Mouse (Mus musculus) heart, embryonic 15.5 days (tissue): Measurements from ENCODE around the gene Ntn4. TPM values are rescaled to one million over a fixed set of nuclear protein-coding genes. Genes with fewer than 3 reads are reported as not detected.
A peak's percentile ranks its signal among the peaks of the same experiment; 100 is the strongest.

ENCODE experiments used
- ATAC-seq: fragments of 200-750 bp; cut with Nextera tagmentation; replicated peaks from 2 replicates; pipeline ENCODE4 v1.8.0; 2017; ENCODE audit warnings: low read depth, moderate TSS enrichment; ENCODE audit not compliant: insufficient number of reproducible peaks, insufficient read depth, low FRiP score
- H3K27ac ChIP-seq: fragments of 300-500 bp; sonication (generic); 2 replicates; pipeline ENCODE4 v1.5.1; 2015; ENCODE audit warnings: mild to moderate bottlenecking, inconsistent platforms
- H3K27me3 ChIP-seq: fragments of 300-500 bp; sonication (generic); 2 replicates; pipeline ENCODE4 v1.6.1; 2015; ENCODE audit warnings: inconsistent platforms
- H3K36me3 ChIP-seq: fragments of 300-500 bp; sonication (generic); 2 replicates; pipeline ENCODE4 v1.6.1; 2015; ENCODE audit warnings: mild to moderate bottlenecking, inconsistent platforms
- H3K4me1 ChIP-seq: fragments of 300-500 bp; sonication (generic); replicated peaks from 2 replicates; pipeline ENCODE4 v1.6.1; 2015; ENCODE audit warnings: inconsistent platforms
- H3K4me2 ChIP-seq: fragments of 300-500 bp; sonication (generic); 2 replicates; pipeline ENCODE4 v1.6.1; 2015; ENCODE audit warnings: inconsistent platforms, mild to moderate bottlenecking, moderate library complexity
- H3K4me3 ChIP-seq: fragments of 300-500 bp; sonication (generic); 2 replicates; pipeline ENCODE4 v1.5.1; 2015; ENCODE audit warnings: mild to moderate bottlenecking, inconsistent platforms
- H3K9ac ChIP-seq: fragments of 300-500 bp; sonication (generic); 2 replicates; pipeline ENCODE4 v1.6.1; 2015; ENCODE audit warnings: mild to moderate bottlenecking, inconsistent platforms
- H3K9me3 ChIP-seq: fragments of 300-500 bp; sonication (generic); replicated peaks from 2 replicates; pipeline ENCODE4 v1.6.1; 2016; ENCODE audit warnings: inconsistent platforms
- WGBS: fragments of 180-500 bp; shearing (Covaris S2); methylation state at CpG from one replicate; pipeline ENCODE4 v1.1.7; 2015; ENCODE audit warnings: mixed read lengths; 5-methylcytosine and 5-hydroxymethylcytosine counted together
- polyA plus RNA-seq: library from polyadenylated mRNA; unstranded; fragments of >200 nt; fragmentation: Nextera tagmentation; extraction: Ambion mirVana; gene quantifications from 2 replicates; pipeline ENCODE4 v1.2.1, GENCODE M21; 2015

Ntn4 gene
- polyA plus RNA-seq, 1 experiment from 2014 or later, result 2.6 TPM

DNA sequence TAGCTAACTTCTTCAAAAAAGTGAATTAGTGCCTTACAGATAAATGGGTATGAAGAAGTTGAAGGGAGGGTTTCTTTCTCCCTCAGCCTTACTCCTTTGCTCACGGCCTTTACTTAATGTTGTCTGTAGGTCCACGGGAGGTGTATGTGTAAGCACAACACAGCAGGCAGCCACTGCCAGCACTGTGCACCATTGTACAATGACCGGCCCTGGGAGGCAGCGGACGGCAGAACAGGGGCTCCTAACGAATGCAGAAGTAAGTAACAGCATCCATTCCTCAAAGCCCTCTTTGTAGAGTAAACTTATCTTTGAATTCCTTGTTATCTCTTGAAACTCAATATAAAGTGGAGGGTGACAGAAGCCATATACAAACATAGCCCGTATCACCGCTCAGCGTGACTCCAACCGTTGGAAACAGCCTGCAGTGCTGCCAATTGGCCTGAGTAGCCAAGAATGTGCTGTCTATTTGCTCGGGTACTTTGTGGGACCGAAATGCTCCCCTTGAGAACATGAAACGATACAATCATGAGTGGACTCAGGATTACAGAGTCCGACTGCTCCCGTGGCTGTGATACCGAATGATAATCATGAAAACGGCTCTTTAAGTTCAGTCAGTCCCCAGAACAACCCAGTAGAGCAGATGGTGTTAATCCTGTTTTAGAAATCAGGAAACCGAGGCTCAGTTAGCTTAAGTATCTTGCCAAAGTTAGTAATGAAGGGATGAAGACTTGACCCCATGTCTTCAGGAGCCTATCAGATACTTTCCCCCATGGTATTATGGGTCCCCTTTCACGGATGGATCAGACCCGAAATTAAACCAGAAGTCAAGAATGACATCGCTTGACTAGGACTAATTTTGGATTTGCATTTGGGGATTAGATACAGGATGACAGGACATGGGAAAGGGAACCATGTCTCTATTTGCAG, 66.9 kb downstream of the Ntn4 start:
- H3K9me3 ChIP-seq, result no peaks in the 10 kb centered on the region
- H3K27ac ChIP-seq, result peak overlapping the region; percentile 81
- peak overlapping the region; percentile 35 for H3K4me2 ChIP-seq
- H3K9ac ChIP-seq, result no peak overlapping the region
- H3K4me3 ChIP-seq, result no peak overlapping the region
- H3K4me1 ChIP-seq, result peaks cover 10% of the 10 kb centered on the region
- WGBS, result 26% methylated on average over 21 of the region's 21 CpGs
- H3K27me3 ChIP-seq, result no peaks in the 10 kb centered on the region
- peaks cover 16% of the 10 kb centered on the region; the same call in 1 of the 2 replicates for H3K36me3 ChIP-seq
- peak; percentile 83 for ATAC-seq

DNA sequence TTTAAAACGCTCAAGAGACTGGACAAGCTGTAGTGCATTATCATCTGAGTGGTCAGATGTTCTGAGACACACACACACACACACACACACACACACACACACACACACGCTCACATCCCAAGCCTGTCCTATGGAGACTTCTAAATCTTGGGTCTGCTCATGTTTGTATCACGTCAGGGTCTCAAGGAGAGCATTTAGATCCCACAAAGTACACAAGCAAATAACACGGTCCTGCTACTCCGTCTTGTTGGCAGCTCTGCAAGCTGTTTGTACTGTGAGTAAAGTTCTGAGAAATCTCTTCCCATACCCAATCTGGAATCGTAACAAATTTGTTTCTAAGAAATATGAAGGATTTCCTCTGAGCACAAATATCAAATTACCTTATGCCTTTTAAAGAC, 67.6 kb downstream of the Ntn4 start:
- H3K4me1 ChIP-seq, result peaks cover 10% of the 10 kb centered on the region
- no peaks in the 10 kb centered on the region for H3K9me3 ChIP-seq
- peaks cover 16% of the 10 kb centered on the region; the same call in 1 of the 2 replicates for H3K36me3 ChIP-seq
- ATAC-seq, result no peak
- no peak overlapping the region for H3K9ac ChIP-seq
- H3K27me3 ChIP-seq, result no peaks in the 10 kb centered on the region
- no peak overlapping the region for H3K4me3 ChIP-seq
- H3K27ac ChIP-seq, result peak overlapping the region; percentile 81
- peak overlapping the region; percentile 35; the same call in 1 of the 2 replicates for H3K4me2 ChIP-seq
- WGBS, result 58% methylated on average over 6 of the region's 6 CpGs

DNA sequence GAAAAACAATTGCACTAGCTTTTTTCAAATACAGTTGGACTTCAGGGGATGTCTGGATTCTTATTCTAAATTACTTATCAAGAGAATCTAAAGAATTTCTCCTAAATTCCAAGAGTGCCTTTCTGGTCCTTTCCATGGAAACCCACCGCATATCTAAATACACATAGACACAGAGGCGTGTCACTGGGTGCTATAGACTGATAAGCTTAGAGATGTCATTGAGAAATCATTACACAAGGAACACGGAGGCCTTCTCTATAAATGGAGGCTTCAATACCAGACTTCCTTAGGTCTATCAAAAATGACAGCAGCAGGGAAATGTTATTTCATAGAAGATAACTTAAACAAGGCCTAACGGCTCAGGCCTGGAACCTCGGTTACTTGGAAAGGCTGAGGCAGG, 68.0 kb downstream of the Ntn4 start:
- no peaks in the 10 kb centered on the region for H3K9me3 ChIP-seq
- no peak overlapping the region for H3K4me2 ChIP-seq
- H3K27ac ChIP-seq, result peak overlapping the region; percentile 81; the same call in 1 of the 2 replicates
- ATAC-seq, result no peak
- H3K4me3 ChIP-seq, result no peak overlapping the region
- H3K27me3 ChIP-seq, result no peaks in the 10 kb centered on the region
- WGBS, result 62% methylated on average over 5 of the region's 5 CpGs
- H3K36me3 ChIP-seq, result peaks cover 16% of the 10 kb centered on the region; the same call in 1 of the 2 replicates
- H3K9ac ChIP-seq, result no peak overlapping the region
- peaks cover 10% of the 10 kb centered on the region for H3K4me1 ChIP-seq

DNA sequence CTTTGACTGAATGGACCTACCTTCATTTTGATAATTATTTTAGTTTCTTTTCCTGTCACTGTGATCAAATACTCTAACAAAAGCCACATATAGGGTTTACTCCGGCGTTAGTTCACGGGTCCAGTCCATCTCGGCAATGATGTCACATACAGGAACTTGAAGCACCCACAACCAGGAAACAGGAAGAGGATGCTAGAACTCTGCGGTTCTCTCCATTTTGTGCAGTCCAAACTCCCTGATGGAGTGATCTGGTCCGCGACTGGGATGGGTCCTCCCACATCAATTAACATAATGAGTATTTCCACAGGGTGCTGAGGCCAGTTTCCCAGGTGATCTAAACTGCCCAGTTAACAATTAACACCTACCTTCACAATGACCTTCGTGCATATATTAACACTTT, 69.1 kb downstream of the Ntn4 start:
- peaks cover 10% of the 10 kb centered on the region for H3K4me1 ChIP-seq
- H3K9me3 ChIP-seq, result no peaks in the 10 kb centered on the region
- no peak for ATAC-seq
- H3K27me3 ChIP-seq, result no peaks in the 10 kb centered on the region
- no peak overlapping the region for H3K9ac ChIP-seq
- WGBS, result 87% methylated on average over 8 of the region's 8 CpGs
- H3K4me2 ChIP-seq, result no peak overlapping the region
- H3K36me3 ChIP-seq, result peaks cover 16% of the 10 kb centered on the region; the same call in 1 of the 2 replicates
- H3K4me3 ChIP-seq, result no peak overlapping the region
- no peak overlapping the region for H3K27ac ChIP-seq

DNA sequence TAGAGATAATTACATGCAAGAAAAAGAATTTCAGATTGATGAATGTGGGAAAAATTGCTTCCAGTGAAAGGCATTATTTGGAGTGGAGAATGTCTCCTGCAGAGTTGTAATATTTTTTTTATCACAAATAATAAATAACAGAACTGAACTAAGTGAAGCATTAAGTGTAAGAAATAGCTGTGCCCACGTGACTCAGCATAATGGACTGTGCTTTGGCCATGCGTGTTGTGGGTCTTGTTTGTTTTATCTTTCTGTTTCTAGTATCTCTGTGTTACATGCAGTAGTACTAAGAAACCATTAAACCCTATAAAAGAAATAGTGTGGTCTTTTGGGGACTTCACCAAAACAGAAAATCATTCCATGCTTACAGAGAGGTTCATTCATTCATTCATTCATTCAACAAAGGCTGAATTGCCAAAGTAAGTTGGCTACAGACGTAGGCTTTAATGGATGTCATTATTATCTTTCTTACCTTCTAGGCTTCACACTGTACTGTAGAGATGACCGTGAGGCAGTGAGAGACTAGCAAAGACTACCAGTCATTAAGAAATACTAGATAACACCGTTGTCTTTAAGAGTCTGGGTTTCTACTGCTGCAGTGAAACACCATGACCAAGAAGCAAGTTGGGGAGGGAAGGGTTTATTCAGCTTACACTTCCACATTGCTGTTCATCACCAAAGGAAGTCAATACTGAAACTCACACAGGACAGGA, 81.3 kb downstream of the Ntn4 start:
- peaks cover 11% of the 10 kb centered on the region for H3K4me1 ChIP-seq
- no peak overlapping the region for H3K9ac ChIP-seq
- H3K4me3 ChIP-seq, result no peak overlapping the region
- 82% methylated on average over 5 of the region's 5 CpGs for WGBS
- H3K27me3 ChIP-seq, result no peaks in the 10 kb centered on the region
- no peak overlapping the region for H3K4me2 ChIP-seq
- no peak for ATAC-seq
- no peaks in the 10 kb centered on the region for H3K9me3 ChIP-seq
- H3K27ac ChIP-seq, result no peak overlapping the region
- no peaks in the 10 kb centered on the region; the same call in 1 of the 2 replicates for H3K36me3 ChIP-seq

DNA sequence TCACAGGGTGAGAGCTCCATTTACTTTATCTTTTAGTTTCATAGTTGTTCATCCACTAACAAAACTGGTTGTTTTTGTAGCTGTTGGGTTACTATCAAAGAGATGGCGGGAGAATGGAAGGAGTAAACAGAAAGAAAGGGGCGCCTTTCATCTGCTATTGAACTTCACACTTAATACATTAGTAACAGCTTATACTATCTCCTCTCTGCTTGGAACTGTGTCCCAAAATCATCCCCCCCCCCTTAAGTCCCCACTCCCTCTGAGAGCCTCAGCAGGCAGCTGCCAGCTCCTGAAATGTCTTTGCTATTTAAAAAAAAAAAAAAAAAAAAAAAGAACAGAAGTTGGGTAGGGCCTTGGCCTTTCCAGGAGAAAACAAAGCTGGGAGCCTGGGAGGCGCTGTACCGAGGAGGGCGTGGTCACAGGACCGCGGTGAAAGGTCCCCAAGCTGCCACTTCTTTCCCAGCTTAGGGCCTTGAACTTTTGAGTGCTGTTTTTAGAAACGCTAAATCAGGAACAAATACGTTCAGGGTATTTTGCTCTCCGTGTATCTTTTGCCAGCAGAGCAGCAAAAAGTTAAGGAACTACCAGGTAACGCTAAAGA, 83.6 kb downstream of the Ntn4 start:
- Histone ChIP-seq H3K9ac (no peak overlapping the region), H3K4me3 (no peak overlapping the region), H3K9me3 (no peaks in the 10 kb centered on the region), H3K36me3 (no peaks in the 10 kb centered on the region), H3K27me3 (no peaks in the 10 kb centered on the region), H3K27ac (peak overlapping the region; percentile 37; the same call in 1 of the 2 replicates), H3K4me1 (peaks cover 11% of the 10 kb centered on the region), H3K4me2 (peak overlapping the region; percentile 47)
- no peak for ATAC-seq
- WGBS, result 11% methylated on average over 11 of the region's 11 CpGs

DNA sequence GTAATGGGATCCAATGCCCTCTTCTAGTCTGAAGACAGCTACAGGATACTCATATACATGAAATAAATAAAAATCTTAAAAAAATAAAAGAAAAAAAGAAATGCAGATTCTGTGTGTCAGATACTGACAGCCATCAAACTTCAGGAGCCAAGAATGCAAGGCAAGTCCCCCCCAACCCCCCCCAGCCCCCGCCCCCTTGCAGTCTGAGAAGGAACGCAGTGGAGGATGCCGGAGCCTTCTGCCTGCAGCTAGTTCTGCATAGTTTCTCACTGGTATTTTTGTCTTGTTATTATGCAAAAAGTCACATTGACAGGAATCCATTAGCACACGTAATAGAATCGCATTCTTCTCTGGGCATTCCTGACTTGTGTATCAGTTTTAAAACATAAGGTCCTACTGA, 87.7 kb downstream of the Ntn4 start:
- H3K4me2 ChIP-seq, result no peak overlapping the region
- H3K9ac ChIP-seq, result no peak overlapping the region
- H3K9me3 ChIP-seq, result no peaks in the 10 kb centered on the region
- no peaks in the 10 kb centered on the region for H3K36me3 ChIP-seq
- WGBS, result 78% methylated on average over 5 of the region's 5 CpGs
- H3K4me1 ChIP-seq, result peaks cover 11% of the 10 kb centered on the region
- no peak overlapping the region for H3K4me3 ChIP-seq
- H3K27me3 ChIP-seq, result no peaks in the 10 kb centered on the region
- no peak overlapping the region for H3K27ac ChIP-seq
- no peak for ATAC-seq

DNA sequence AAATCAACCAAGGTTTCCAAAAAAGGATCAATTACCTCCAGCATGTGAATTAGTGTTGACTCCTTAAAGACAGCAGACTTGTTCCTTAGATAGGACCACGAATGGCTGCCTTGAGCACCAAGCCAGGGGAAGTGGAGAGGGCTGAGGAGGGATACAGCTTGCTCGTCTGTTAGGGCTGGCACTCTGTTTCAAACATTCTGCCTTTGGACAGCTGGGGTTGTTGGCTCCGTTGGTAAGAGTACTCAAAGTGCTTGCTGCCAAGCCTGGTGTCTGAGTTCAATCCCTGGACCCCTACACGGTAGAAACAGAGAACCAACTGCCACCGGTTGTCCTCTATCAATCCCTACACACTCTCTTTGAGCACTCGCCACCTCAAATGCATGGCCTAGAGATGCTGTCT, 90.0 kb downstream of the Ntn4 start:
- no peak overlapping the region for H3K9ac ChIP-seq

DNA sequence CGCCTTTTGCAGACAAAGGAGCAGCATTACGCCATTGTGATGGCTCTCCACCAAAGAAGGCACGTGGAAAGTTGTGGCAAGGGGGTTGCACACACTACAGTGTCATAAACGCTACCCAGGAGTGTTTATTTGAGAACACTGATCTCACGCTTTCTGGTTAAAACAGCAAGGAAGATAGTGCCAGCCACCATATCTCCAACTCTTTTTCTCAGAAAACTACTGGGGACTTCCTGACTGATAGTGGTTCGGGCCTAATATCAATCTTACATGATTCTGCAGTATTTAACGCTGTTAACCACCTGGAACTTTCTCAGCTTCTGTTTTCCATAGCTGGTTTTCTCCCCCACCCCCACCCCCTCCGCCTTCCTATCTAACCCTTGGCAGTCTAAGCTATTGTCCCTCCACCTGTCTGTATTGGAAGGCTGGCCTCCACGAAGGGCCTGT, 90.8 kb downstream of the Ntn4 start:
- ATAC-seq, result no peak
- no peak overlapping the region for H3K4me3 ChIP-seq
- peaks cover 1% of the 10 kb centered on the region; the same call in 1 of the 2 replicates for H3K4me1 ChIP-seq
- no peaks in the 10 kb centered on the region for H3K27me3 ChIP-seq
- WGBS, result 69% methylated on average over 9 of the region's 9 CpGs
- H3K9me3 ChIP-seq, result no peaks in the 10 kb centered on the region
- no peak overlapping the region for H3K9ac ChIP-seq
- no peak overlapping the region for H3K4me2 ChIP-seq
- H3K36me3 ChIP-seq, result no peaks in the 10 kb centered on the region
- H3K27ac ChIP-seq, result no peak overlapping the region

More for the DNA sequence above, 90.0 kb downstream of the Ntn4 start:
- no peaks in the 10 kb centered on the region for H3K36me3 ChIP-seq
- 54% methylated on average over 6 of the region's 6 CpGs for WGBS
- no peak for ATAC-seq
- no peaks in the 10 kb centered on the region for H3K9me3 ChIP-seq
- no peak overlapping the region for H3K4me2 ChIP-seq
- no peak overlapping the region for H3K27ac ChIP-seq
- no peak overlapping the region for H3K4me3 ChIP-seq
- H3K27me3 ChIP-seq, result no peaks in the 10 kb centered on the region
- H3K4me1 ChIP-seq, result no peaks in the 10 kb centered on the region

DNA sequence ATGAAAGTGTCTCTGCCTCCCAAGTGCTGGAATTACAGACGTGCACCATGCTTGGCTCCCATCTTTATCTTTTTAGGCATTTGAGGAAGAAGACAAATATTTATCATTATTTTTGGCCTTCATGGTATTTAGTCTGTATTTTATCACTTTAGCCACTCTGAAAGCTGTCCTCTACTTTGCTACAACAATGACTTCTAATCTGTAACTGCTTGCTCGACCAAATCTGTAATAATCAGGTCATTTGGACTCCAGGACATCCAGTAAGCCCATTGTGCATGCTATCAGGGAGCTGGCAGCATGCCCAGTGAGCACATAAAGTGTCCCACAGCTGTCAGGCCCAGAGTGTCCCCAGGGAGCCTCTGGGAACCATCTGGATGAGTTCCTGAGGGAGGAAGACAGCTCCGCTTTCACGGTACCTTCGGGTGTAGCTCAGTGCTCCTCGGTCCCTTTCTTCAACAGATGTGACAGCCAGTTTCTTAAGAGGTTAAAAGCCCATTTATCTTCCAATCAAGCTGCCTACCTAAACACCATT, 95.7 kb downstream of the Ntn4 start:
- Histone ChIP-seq H3K9ac (no peak overlapping the region), H3K9me3 (no peaks in the 10 kb centered on the region), H3K4me2 (no peak overlapping the region), H3K27ac (no peak overlapping the region), H3K27me3 (no peaks in the 10 kb centered on the region), H3K36me3 (no peaks in the 10 kb centered on the region), H3K4me1 (peaks cover 5% of the 10 kb centered on the region; the same call in 1 of the 2 replicates), H3K4me3 (no peak overlapping the region)
- peak; percentile 60; the same call in 1 of the 2 replicates for ATAC-seq
- 27% methylated on average over 6 of the region's 6 CpGs for WGBS

DNA sequence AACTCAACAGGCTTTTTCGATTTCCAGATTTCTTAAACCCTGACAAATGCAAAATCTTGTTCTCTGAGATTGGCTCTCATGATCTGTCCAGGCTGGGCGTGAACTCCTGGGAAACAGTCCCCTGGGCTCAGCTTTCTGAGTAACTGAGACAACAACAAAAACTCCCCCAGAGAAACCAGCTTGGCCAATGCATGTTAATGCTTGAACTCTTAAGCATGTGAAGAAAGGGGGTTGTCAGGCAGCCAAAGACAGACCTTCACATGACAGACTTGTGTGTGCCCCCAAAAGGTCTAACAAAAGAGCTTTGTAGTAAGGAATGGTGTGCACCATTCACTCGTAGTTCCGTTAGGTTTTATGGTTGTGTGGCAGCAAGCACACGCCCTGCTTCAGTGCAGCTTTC, 96.6 kb downstream of the Ntn4 start:
- ATAC-seq, result no peak
- no peaks in the 10 kb centered on the region for H3K9me3 ChIP-seq
- no peak overlapping the region for H3K9ac ChIP-seq
- no peaks in the 10 kb centered on the region for H3K36me3 ChIP-seq
- no peak overlapping the region for H3K4me2 ChIP-seq
- no peaks in the 10 kb centered on the region for H3K27me3 ChIP-seq
- WGBS, result 79% methylated on average over 5 of the region's 5 CpGs
- peaks cover 5% of the 10 kb centered on the region; the same call in 1 of the 2 replicates for H3K4me1 ChIP-seq
- no peak overlapping the region for H3K27ac ChIP-seq
- no peak overlapping the region for H3K4me3 ChIP-seq
